Mouse (Mus musculus) heart, adult 9 months (tissue): Measurements from ENCODE around the gene Wipf2.
A peak's percentile ranks its signal among the peaks of the same experiment; 100 is the strongest.
"Not testable (repeated sequence)": the region's sequence is repeated elsewhere in the genome, so short reads cannot be mapped to it uniquely, and the experiment has no call there.

Source experiments
- DNase-seq, 2 experiments: peaks; one replicate each; pipeline ENCODE4 v3.0.0; 2022; ENCODE audit warnings: low spot score in 2 of 2

Gene Wipf2

GRCm38 (mm10) chr11:98863028-98863750 is at the start of gene Wipf2:
Gene Wipf2, plus strand, starts transcription at chr11:98863638.
- peak; percentile 92 to 95 for DNase-seq

- DNase-seq, result no peak
These were observed 46.7 kb upstream of the Wipf2 start for GRCm38 (mm10) chr11:98816706-98817239.

GRCm38 (mm10) chr11:98820968-98821367 is 42.5 kb upstream of the Wipf2 start:
- no peak for DNase-seq

- not testable (repeated sequence) for DNase-seq
These were observed 37.4 kb upstream of the Wipf2 start for GRCm38 (mm10) chr11:98826071-98826470.

GRCm38 (mm10) chr11:98827877-98828276 is 35.6 kb upstream of the Wipf2 start:
- DNase-seq, result no peak

GRCm38 (mm10) chr11:98829091-98829775 is 34.2 kb upstream of the Wipf2 start:
- no peak for DNase-seq

GRCm38 (mm10) chr11:98829875-98830274 is 33.6 kb upstream of the Wipf2 start:
- no peak for DNase-seq

- no peak for DNase-seq
These were observed 28.1 kb upstream of the Wipf2 start for GRCm38 (mm10) chr11:98835296-98835695.

- DNase-seq, result no peak
These were observed 27.7 kb upstream of the Wipf2 start for GRCm38 (mm10) chr11:98835725-98836124.

- no peak for DNase-seq
These were observed 27.3 kb upstream of the Wipf2 start for GRCm38 (mm10) chr11:98836128-98836527.

GRCm38 (mm10) chr11:98836651-98837141 is 26.7 kb upstream of the Wipf2 start, which contains the start of gene Rapgefl1:
Gene Rapgefl1, plus strand, starts transcription at chr11:98836785.
- peak; percentile 66 to 77 for DNase-seq

- no peak for DNase-seq
These were observed 26.2 kb upstream of the Wipf2 start for GRCm38 (mm10) chr11:98837231-98837704.

- DNase-seq, result no peak
These were observed 25.5 kb upstream of the Wipf2 start for GRCm38 (mm10) chr11:98837917-98838316.

- DNase-seq, result no peak
These were observed 24.9 kb upstream of the Wipf2 start for GRCm38 (mm10) chr11:98838512-98838911.

- no peak for DNase-seq
These were observed 24.0 kb upstream of the Wipf2 start for GRCm38 (mm10) chr11:98839402-98839801.

GRCm38 (mm10) chr11:98839897-98840296 is 23.5 kb upstream of the Wipf2 start:
- DNase-seq, result no peak

- DNase-seq, result no peak
These were observed 17.4 kb upstream of the Wipf2 start for GRCm38 (mm10) chr11:98846016-98846415.

GRCm38 (mm10) chr11:98846865-98847604 is 16.4 kb upstream of the Wipf2 start:
- no peak for DNase-seq

- DNase-seq, result no peak
These were observed 14.1 kb upstream of the Wipf2 start for GRCm38 (mm10) chr11:98849196-98849894.

GRCm38 (mm10) chr11:98850100-98851093 is 13.0 kb upstream of the Wipf2 start:
- DNase-seq, result no peak
